Comparison of ENCODE assay signal across 12 mouse cellular contexts in the genomic region with DNA sequence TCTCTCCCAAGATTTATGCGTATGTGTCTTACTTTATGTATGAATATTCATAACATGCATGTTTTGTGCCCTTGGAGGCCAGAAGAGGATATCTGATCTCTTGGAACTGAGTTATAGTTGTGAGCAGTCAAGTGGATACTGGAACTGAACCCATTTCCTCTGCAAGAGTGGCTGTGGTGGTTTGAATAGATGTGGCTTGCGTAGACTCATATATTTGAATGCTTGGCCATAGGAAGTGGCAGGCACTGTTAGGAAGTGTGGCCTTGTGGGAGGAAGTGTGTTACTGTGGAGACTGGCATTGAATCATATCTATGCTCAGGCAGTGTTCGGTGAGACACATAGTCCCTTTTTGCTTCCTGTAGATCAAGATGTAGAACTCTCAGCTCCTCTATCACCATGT. TPM values are rescaled to one million over a fixed set of nuclear protein-coding genes. Genes with fewer than 3 reads are reported as not detected.
DNase-seq lines count a peak whose midpoint lies in the region; ATAC-seq and TF ChIP-seq lines count a peak whose summit lies in the region.
"Had no signal": no experiment of that assay in that cellular context is flagged by ENCODE, and none has a peak within 500 bp of the region (broad histone marks: within the 10 kb centered on the region; RNA-seq: fewer than 3 reads in every experiment).

No protein-coding gene starts in this region.

- H3K36me3 ChIP-seq in kidney, adult 2 months (ENCODE audit: control insufficient read depth, insufficient read depth, low read length) = no peaks in the 10 kb centered on the region
- peaks cover 4% of the 10 kb centered on the region for H3K36me3 ChIP-seq in megakaryocyte, embryonic 14.5 days (replicated peaks; ENCODE audit: low read length)
- H3K36me3 ChIP-seq: embryonic facial prominence, embryonic 13.5 days; forebrain, embryonic 15.5 days had no signal

- H3K27ac ChIP-seq in kidney, adult 2 months (ENCODE audit: insufficient read depth, low read depth, low read length) = no peak overlapping the region
- H3K27ac ChIP-seq: embryonic facial prominence, embryonic 13.5 days; forebrain, embryonic 15.5 days; layer of hippocampus, adult 2 months had no signal

- TF ChIP-seq POLR2A in kidney, adult 2 months (IDR thresholded peaks at IDR 0.05; ENCODE audit: low read depth, low read length) = no peak

- no peaks in the 10 kb centered on the region for H3K27me3 ChIP-seq in kidney, adult 2 months (replicated peaks; ENCODE audit: control insufficient read depth, insufficient read depth, low read length)
- H3K27me3 ChIP-seq in megakaryocyte, embryonic 14.5 days (replicated peaks) = no peaks in the 10 kb centered on the region
- H3K27me3 ChIP-seq: embryonic facial prominence, embryonic 13.5 days; forebrain, embryonic 15.5 days had no signal

- DNase-seq in kidney, adult 2 months = peak; percentile 24
- DNase-seq in kidney, postnatal 25 days = no peak
- DNase-seq in CD4-positive, CD25-positive, alpha-beta regulatory T cell, adult 2 months (ENCODE audit: low read depth, low spot score) = peak; percentile 61
- no peak for DNase-seq in urinary bladder, adult 18-20 months (ENCODE audit: low spot score in 2 of 2)
- DNase-seq in cerebellum, adult 9-10 months = no peak
- no peak for DNase-seq in layer of hippocampus, postnatal 36 days
- DNase-seq: cerebellum, adult 18-20 months had no signal

- TF ChIP-seq CTCF in kidney, adult 2 months (conservative IDR thresholded peaks at IDR 0.05; ENCODE audit: insufficient read depth, insufficient read length, low read depth, low read length) = no peak

- WGBS in kidney, adult 2 months = 71% methylated on average over 3 of the region's 3 CpGs

- no peaks in the 10 kb centered on the region for H3K9me3 ChIP-seq in megakaryocyte, embryonic 14.5 days
- H3K9me3 ChIP-seq: embryonic facial prominence, embryonic 13.5 days; forebrain, embryonic 15.5 days had no signal

- peaks cover 2% of the 10 kb centered on the region; the same call in 1 of the 2 replicates for H3K4me1 ChIP-seq in kidney, adult 2 months (ENCODE audit: control insufficient read depth, insufficient read depth, low read length)
- peaks cover 80% of the 10 kb centered on the region for H3K4me1 ChIP-seq in megakaryocyte, embryonic 14.5 days
- H3K4me1 ChIP-seq: embryonic facial prominence, embryonic 13.5 days; forebrain, embryonic 15.5 days had no signal

- H3K4me3 ChIP-seq in kidney, adult 2 months (ENCODE audit: insufficient read depth, low read depth, low read length) = no peak overlapping the region
- peak overlapping the region; percentile 60 for H3K4me3 ChIP-seq in megakaryocyte, embryonic 14.5 days (replicated peaks)
- H3K4me3 ChIP-seq: embryonic facial prominence, embryonic 13.5 days; forebrain, embryonic 15.5 days; layer of hippocampus, adult 2 months had no signal

- ATAC-seq in hematopoietic stem cell, adult 5-6 weeks (replicated peaks in 1 of 2; ENCODE audit: insufficient read depth in 1 of 2, low FRiP score in 2 of 2, low TSS enrichment in 1 of 2, low read depth in 1 of 2, poor library complexity in 2 of 2, severe bottlenecking in 2 of 2) = peak; percentile 95 to 97
- ATAC-seq: forebrain, embryonic 15.5 days had no signal

RNA-seq across cellular contexts. Expression of a gene that starts 6.6 kb away (rescaled TPM):
- polyA plus RNA-seq in kidney, adult 2 months (2012; rRNA removed) = 28.1 and 34.7 TPM in 2 replicates
- total RNA-seq in hematopoietic stem cell, adult 5-6 weeks (2017) = 33.2 and 46.9 TPM in 2 replicates
- polyA plus RNA-seq in megakaryocyte, embryonic 14.5 days (2012; ENCODE audit: insufficient read depth, low replicate concordance) = 31.0 and 69.1 TPM in 2 replicates
- total RNA-seq in layer of hippocampus, postnatal 36 days (2021) = 10 to 100 TPM; 25.6 to 30.3 TPM

RNA-seq across cellular contexts. Expression of a gene that starts 20.5 kb away (rescaled TPM):
- polyA plus RNA-seq in kidney, adult 2 months (2012; rRNA removed) = 29.0 and 30.1 TPM in 2 replicates
- 8.2 and 17.1 TPM in 2 replicates for total RNA-seq in hematopoietic stem cell, adult 5-6 weeks (2017)
- 0.87 and 3.0 TPM in 2 replicates for polyA plus RNA-seq in megakaryocyte, embryonic 14.5 days (2012; ENCODE audit: insufficient read depth, low replicate concordance)
- 10 to 100 TPM in 1 of 2 experiments, 1 to 10 TPM in 1; 6.3 to 11.2 TPM for total RNA-seq in layer of hippocampus, postnatal 36 days (2021)

RNA-seq across cellular contexts. Expression of a gene that starts 25.0 kb away (rescaled TPM):
- 29.2 and 36.4 TPM in 2 replicates for polyA plus RNA-seq in kidney, adult 2 months (2012; rRNA removed)
- total RNA-seq in hematopoietic stem cell, adult 5-6 weeks (2017) = 6.2 and 6.6 TPM in 2 replicates
- 27.5 TPM in 1 of 2 replicates, not detected in the other for polyA plus RNA-seq in megakaryocyte, embryonic 14.5 days (2012; ENCODE audit: insufficient read depth, low replicate concordance)
- 1 to 10 TPM; 7.5 to 7.9 TPM for total RNA-seq in layer of hippocampus, postnatal 36 days (2021)

RNA-seq across cellular contexts. Expression of a gene that starts 39.5 kb away (rescaled TPM):
- polyA plus RNA-seq in kidney, adult 2 months (2012; rRNA removed) = 63.9 and 67.2 TPM in 2 replicates
- total RNA-seq in hematopoietic stem cell, adult 5-6 weeks (2017) = 73.1 and 88.6 TPM in 2 replicates
- 185 and 696 TPM in 2 replicates for polyA plus RNA-seq in megakaryocyte, embryonic 14.5 days (2012; ENCODE audit: insufficient read depth, low replicate concordance)
- total RNA-seq in layer of hippocampus, postnatal 36 days (2021) = 100 to 1,000 TPM in 1 of 2 experiments, 10 to 100 TPM in 1; 98.8 to 109 TPM

RNA-seq across cellular contexts. Expression of a gene that starts 39.9 kb away (rescaled TPM):
- 13.1 and 17.2 TPM in 2 replicates for polyA plus RNA-seq in kidney, adult 2 months (2012; rRNA removed)
- 4.1 and 6.3 TPM in 2 replicates for total RNA-seq in hematopoietic stem cell, adult 5-6 weeks (2017)
- 7.3 and 9.7 TPM in 2 replicates for polyA plus RNA-seq in megakaryocyte, embryonic 14.5 days (2012; ENCODE audit: insufficient read depth, low replicate concordance)
- 10 to 100 TPM; 16.2 to 16.4 TPM for total RNA-seq in layer of hippocampus, postnatal 36 days (2021)

Comparison
In these comparisons a context has a peak if more than half of its experiments do, and no peak if none do; other contexts are left out.
1. DNase-seq: peak in kidney, adult 2 months (single experiment) and CD4-positive, CD25-positive, alpha-beta regulatory T cell, adult 2 months (single experiment); none in kidney, postnatal 25 days (0 of 2), urinary bladder, adult 18-20 months (0 of 2), cerebellum, adult 9-10 months (single experiment) and layer of hippocampus, postnatal 36 days (0 of 2).